Mouse (Mus musculus) MEL (cell line): ENCODE results near the gene Ascc3.

ENCODE experiments used
- EP300 ChIP-seq, 2 experiments: IDR thresholded peaks; 2 replicates each; pipeline ENCODE4 v1.6.1; 2011; ENCODE audit warnings: improper control_type of control experiment in 2 of 2, low read length in 2 of 2, low read depth in 1 of 2, mild to moderate bottlenecking in 1 of 2
- MEF2A ChIP-seq: IDR thresholded peaks from 2 replicates; pipeline ENCODE4 v1.6.1; 2014; ENCODE audit warnings: low read depth, mild to moderate bottlenecking, inconsistent platforms, low read length, improper control_type of control experiment; ENCODE audit not compliant: poor library complexity, insufficient replicate concordance, severe bottlenecking; ENCODE audit errors: extremely low read depth
- MXI1 ChIP-seq: IDR thresholded peaks from 2 replicates; pipeline ENCODE4 v1.6.1; 2011; ENCODE audit warnings: mild to moderate bottlenecking, low read depth, low read length, improper control_type of control experiment
- TCF12 ChIP-seq: IDR thresholded peaks from 2 replicates; pipeline ENCODE4 v1.6.1; 2014; ENCODE audit warnings: low read depth, mild to moderate bottlenecking, inconsistent platforms, low read length, improper control_type of control experiment, moderate library complexity
- ZNF384 ChIP-seq: IDR thresholded peaks from 2 replicates; pipeline ENCODE4 v1.6.1; 2012; ENCODE audit warnings: low read depth, mild to moderate bottlenecking, inconsistent platforms, low read length, improper control_type of control experiment

GRCm38 (mm10) chr10:50792840-50793239, 200.4 kb downstream of the Ascc3 start:
- TF ChIP-seq MEF2A (no peak), ZNF384 (no peak), TCF12 (no peak), EP300 (IDR thresholded peaks at IDR 0.05; ENCODE audit: low read depth in 1 of 2, low read length in 2 of 2) (no peak), MXI1 (no peak)
